Mouse (Mus musculus) thymus, postnatal 14 days (tissue): ENCODE data around the gene Tmem168.

Experiments used
- DNase-seq: peaks from one replicate; pipeline ENCODE4 v3.0.0; 2021

The Tmem168 gene

GRCm38 (mm10) chr6:13607621-13608493 is at the start of gene Tmem168:
Gene Tmem168 (minus strand): TSS chr6:13608100.
- peak; percentile 93 for DNase-seq

DNA sequence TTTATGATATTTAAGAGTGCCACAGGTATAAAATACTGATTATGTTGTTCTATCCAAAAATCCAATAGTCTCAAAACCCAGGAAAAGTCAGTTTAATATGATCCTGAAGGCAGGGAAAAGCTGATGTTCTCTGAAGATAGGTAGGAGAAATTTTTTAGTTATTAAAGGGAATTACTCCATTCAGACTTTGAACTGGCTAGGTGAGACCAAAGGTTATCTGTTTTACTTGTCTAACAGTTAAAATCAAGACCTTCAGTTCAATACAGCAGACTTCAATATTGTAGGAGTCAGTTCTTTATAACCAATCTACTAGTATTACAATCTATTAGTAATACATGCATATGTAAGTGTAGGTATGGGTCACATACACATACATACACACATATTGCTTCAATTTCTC is 46.2 kb upstream of the Tmem168 start:
- no peak for DNase-seq

DNA sequence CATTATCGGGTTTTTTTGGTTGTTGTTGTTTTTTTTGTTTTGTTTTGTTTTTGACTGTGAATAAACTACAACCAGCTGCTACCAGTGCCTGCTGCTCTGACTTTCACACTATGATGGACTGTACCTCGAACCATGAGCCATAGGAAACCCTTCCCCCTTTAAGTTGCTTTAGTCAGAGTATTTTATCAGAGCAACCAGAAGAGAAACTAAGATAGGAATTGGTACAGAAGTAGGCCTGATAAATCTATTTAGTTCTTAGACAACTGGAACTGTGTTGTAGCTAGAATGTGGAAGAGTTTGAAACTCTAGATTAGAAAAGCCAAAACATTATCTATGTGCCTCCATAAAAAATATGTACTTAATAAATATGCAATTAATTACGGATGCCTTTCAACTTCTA is 44.4 kb upstream of the Tmem168 start:
- DNase-seq: no peak

DNA sequence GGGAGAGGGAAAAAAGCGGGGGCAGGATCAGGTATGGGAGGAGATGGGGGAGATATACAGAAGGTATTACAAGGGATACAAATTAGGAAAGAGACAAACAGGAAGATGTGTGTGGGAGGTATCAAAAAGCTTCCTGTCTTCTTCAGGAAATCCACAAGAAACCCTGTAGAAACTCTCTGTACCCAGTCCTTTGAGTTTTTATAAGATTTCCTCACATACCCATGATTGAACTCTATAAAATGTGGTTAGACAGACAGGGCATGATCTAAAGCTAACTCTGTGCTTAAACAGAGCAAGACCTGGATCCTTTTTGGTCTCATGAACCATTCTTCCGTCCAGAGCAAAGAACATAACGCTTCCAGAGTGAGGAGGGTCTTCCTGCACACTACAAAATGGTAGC is 43.0 kb upstream of the Tmem168 start:
- DNase-seq: no peak

DNA sequence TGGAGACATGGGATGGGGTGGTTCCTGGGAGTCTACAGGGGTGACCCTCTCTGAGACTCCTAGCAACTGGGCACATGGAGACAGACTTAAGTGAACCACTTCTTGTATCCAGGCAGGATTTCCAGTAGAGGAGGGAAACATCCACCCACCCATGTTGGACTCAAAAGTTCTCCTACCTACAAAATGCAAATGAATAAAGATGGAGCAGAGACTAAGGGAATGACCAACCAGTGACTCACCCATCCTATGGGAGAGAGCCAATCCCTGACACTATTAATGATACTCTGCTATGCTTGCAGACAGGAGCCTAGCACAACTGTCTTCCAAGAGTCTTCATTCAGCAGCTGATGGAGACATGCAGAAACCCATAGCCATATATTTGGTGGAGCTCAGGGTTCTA is 40.4 kb upstream of the Tmem168 start:
- no peak for DNase-seq

GRCm38 (mm10) chr6:13636582-13636989 is 28.7 kb upstream of the Tmem168 start:
- DNase-seq: no peak

DNA sequence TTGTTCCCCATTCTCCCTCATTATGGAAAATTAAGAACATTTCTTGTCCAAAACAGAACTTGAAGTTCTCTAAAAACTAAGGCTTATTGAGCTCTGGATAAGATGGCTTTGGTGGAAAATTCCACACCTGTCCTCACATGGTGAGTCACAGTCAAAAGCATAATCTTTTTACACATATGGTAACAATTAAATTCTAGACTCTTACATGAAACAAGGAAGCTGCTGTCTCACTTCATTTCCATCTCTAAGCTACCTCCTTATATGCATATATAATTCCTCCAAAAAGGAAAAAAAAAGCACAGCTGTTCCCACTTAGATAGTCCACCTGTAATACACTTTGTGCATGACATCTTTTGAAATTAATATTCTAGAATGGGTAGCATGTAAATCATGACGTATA is 24.7 kb upstream of the Tmem168 start:
- DNase-seq: no peak

GRCm38 (mm10) chr6:13630607-13631006 is 22.7 kb upstream of the Tmem168 start:
- no peak for DNase-seq

- no peak for DNase-seq
Measured at GRCm38 (mm10) chr6:13619618-13620017, 11.7 kb upstream of the Tmem168 start.

GRCm38 (mm10) chr6:13617110-13617509 is 9.2 kb upstream of the Tmem168 start:
- no peak for DNase-seq

DNA sequence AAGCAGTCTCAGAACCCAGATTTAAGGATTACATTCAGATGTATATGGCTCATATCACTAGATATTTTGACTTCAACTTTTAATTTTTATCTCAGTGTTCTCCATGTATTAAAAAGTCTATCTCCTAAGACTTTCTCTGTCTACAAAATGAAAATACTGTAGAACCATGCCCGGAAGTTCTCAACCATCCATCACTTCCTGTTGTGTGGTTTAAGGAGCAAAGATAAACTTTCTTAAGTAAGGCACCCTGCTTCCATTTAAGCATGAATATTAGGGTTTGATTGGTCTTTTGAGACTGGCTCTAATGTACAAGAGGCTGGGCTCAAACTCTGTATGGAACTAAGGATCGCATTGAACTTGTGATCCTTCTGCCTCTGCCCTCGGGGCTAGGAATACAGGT is 6.7 kb upstream of the Tmem168 start:
- no peak for DNase-seq

DNA sequence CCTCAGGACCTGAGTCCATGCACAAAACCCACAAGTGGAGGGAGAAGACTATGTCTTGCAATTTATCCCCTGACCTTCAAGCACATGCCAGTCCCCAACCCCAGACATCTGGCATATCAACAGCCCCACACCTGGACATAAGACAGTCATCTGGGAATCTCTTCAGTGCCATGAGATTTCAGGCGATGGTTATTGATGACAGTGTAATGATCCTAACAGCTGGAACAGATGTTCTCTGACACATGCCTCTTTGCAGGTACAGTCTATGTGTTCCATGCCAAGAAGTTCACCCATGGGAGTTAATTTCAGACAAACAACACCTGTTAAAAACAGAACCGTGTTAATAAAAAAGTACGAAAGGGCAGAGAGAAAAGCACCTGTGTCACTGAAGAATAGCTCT is 5.8 kb upstream of the Tmem168 start:
- no peak for DNase-seq

DNA sequence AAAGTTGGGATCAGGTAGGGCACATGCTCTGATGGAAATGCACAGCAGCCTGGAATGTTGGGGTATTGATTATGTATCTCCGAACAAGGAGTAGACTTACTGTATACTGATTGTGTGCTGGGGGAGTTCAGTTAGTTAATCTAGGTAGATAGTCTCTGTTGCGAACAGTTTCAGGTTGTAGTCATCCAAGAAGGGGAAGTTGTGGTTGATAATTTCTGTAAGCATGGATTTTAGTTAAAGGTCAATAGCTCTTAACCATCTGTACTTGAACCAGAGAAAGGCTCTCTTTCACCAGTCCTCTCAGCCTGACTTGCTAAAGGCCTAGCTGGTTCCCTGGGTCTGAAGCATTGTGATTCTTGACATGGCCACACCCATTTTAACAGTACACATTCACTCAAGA is 3.0 kb upstream of the Tmem168 start:
- DNase-seq: no peak

DNA sequence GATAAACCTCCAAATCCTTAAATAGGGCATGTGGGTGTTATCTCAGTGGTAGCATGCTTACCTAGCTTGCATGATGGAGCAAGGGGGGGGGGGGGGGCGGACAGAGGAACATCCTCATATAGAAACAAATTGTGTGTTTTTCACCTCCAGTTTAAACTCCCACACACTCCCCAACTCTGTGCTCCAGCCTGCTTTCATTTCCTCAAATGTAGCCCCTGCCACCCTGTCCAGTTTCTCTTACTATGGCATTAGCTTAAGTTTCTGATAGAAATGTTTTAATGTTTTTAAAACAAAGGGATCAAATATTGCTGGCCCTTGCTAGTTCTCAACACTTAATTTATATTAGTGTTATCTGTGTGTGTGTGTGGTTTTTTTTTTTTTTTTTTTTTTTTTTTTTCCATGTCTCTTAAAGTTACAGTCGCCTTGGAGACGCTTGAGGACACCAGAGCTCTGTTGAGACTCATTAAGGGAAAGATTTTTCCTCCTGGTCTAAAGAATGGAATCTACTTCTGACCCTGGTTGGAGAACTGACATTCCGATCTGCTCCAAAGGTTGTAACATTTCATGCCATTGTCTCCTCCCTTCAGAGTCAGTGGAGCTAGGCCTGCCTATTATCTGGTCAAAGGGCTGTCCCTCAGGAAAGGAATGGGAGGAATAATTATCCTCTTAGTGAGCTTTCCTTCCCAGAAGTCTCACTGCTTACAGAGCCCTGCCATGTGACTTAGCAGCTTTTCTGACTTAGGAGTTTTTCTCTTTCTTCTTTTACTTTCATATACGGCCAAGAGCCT is 1.6 kb upstream of the Tmem168 start:
- no peak for DNase-seq

DNA sequence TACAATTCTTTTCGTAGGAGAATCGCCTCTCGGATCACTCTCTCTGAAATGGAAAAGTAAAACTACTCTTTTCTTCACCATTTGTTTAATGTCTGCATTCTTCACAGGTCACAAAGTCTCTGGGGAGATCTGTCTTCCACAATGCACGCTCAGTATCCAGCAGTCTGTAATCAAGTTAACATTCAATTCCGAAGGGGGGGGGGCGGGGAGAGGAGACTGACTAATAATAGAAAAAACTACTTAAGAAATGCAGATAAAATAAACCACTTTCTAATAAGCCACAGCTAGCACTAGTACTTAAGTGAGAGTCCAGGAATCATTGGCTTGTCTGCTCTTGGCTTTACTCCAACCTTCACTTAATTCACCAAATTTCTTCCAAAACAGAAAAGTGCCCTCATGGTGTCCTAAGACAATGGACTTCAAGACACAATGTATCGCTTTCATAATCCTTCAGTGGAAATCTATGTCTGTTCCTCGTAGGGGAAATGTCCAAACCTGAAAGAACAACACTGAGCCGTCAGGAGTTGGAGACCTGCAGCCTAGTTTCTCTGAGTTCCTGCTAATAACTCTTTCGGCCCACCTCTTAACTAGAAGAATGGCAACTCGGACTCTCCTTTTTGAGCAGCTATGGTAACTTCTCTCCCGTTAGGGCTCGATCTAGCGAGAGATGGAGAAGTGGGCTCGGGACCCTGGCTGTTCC is 829 bp downstream of the Tmem168 start:
- DNase-seq: no peak

GRCm38 (mm10) chr6:13606394-13606793 is 1.5 kb downstream of the Tmem168 start:
- DNase-seq: no peak

DNA sequence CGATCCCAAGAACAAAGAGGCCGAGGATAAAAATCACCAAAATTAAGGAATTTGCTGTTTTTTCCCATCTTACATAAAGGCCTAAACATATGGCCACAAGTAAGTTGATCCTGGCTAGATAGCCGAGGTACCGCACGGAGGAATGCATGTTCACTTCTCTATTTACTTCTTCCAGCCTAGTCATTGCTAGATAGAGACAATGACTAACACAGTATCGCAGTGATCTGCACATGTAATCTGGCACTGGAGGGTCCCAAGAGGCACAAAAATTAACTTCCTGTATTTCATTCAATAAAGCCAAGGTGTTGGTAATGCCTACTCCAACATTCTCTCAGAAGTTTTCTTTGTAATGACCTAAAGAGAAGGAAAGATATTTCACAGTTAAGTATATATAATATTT is 4.8 kb downstream of the Tmem168 start:
- DNase-seq: no peak

GRCm38 (mm10) chr6:13601587-13601986 is 6.3 kb downstream of the Tmem168 start:
- no peak for DNase-seq

DNA sequence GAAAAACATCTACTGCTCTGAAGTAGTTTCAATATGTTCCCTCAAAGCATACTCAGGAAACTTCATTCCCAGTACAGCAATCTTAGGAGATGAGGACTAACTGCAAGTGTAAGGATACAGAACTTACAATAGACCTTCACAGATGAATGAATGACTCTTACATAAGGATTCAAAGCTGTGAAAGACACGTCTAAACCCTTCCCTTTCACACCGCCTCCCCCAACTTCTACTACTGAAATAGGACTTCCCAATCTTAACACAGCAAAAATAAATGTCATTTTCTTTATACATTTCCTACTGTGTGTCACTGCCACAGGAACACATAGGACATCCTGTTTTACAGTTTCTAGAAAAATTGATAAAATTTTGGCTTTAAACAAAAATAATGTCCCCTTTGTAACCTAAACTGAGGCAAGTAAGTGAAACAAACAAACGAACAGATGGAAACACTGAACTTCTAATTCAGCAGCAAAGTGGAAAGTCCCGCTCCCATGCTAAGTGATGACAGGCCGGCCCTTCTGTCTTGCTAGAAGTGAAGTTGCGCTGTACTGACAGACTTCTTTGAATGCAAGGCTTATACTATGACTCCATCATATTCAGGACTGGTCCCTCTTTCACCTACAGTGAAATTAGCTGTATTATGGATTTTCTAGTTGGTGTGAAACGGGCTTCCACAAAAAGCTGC is 9.5 kb downstream of the Tmem168 start:
- DNase-seq: no peak

DNA sequence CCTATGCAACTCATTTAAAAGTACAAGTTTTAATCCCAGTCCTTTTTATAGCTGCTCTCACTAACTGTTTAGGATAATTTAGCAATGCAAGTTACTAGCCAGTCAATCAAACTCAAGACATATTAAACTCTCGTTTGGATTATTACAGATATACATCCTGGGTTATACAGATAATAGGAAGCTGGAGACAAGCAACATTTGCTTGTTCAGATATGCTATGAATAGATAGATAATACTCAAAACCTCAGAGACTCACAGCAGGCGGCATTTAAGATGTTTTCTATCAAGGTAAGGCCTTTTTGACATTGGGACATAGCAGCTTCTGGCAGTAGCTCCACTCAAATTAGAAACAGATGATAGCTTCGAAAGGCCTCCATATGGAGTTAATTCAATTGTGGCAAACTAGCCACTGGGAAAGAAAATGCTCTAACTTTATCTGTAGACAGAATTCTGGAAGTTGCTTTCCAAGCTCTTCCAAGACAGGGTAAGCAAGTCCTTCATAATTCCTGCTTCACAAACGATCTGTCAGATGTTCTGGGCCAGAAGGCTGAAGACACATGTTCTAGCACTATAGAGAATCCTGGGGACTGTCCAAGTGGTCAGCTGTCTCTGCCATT is 15.1 kb downstream of the Tmem168 start:
- no peak for DNase-seq

DNA sequence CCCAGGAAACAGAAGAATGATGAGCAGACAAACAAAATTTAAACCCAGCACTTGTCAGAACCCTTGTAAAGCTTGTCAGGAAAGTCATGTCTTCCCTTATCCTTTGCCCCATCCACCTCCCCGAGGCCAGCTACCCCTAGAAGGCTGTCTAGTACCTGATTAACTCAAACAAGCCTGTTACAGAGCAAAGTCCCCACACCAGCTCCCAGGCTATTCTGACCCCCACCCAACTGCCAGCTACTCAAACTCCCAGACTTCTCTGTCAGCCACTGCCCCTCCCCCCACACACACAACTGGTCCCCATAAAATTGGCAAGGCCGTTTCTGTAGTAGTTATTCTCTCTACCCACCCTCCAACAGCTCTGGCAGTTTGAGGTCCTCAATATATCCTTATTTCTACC is 21.3 kb downstream of the Tmem168 start:
- no peak for DNase-seq

- DNase-seq: no peak
Measured at GRCm38 (mm10) chr6:13586154-13586553, 21.7 kb downstream of the Tmem168 start.

- no peak for DNase-seq
Measured at GRCm38 (mm10) chr6:13584788-13585187, 23.1 kb downstream of the Tmem168 start.
